Mouse (Mus musculus): ENCODE measurements at regions not wholly inside any gene's neighbourhood (a gene's known extent, or its start where the extent isn't known, plus 50 kb on each side); places are given as distances from the start of the nearest gene placed in this dataset.

- no peak for DNase-seq (ENCODE audit: low read depth, low spot score)
- Histone ChIP-seq H3K9ac (ENCODE audit: control insufficient read depth, low read depth, low read length, poor library complexity, severe bottlenecking) (no peak overlapping the region), H3K4me3 (ENCODE audit: control insufficient read depth in 1 of 2, insufficient read depth in 1 of 2, low read depth in 2 of 2, low read length in 2 of 2) (no peak overlapping the region), H3K4me1 (ENCODE audit: control insufficient read depth in 1 of 2, insufficient read depth in 2 of 2, low read length in 2 of 2) (no peaks in the 10 kb centered on the region), H3K9me3 (replicated peaks; ENCODE audit: insufficient read depth, low read length) (no peaks in the 10 kb centered on the region), H3K79me2 (ENCODE audit: control insufficient read depth, insufficient read depth, low read length, poor library complexity) (no peaks in the 10 kb centered on the region), H3K36me3 (ENCODE audit: control insufficient read depth in 1 of 2, insufficient read depth in 2 of 2, low read length in 2 of 2) (no peaks in the 10 kb centered on the region), H3K27me3 (ENCODE audit: control insufficient read depth in 1 of 2, insufficient read depth in 2 of 2, low read length in 2 of 2) (no peaks in the 10 kb centered on the region), H3K27ac (ENCODE audit: control insufficient read depth, low read depth, low read length) (no peak overlapping the region)
- no peak for TF ChIP-seq UBTF (IDR thresholded peaks at IDR 0.05; ENCODE audit: borderline replicate concordance, insufficient read depth, low read depth, low read length)
- TF ChIP-seq EP300 (IDR thresholded peaks at IDR 0.05; ENCODE audit: low read depth in 1 of 2, low read length in 2 of 2) = no peak
- TF ChIP-seq TCF12 (IDR thresholded peaks at IDR 0.05; ENCODE audit: low read depth, low read length) = no peak
- no peak for TF ChIP-seq MYB (IDR thresholded peaks at IDR 0.05; ENCODE audit: low read depth, low read length)
- no peak for TF ChIP-seq CHD1 (IDR thresholded peaks at IDR 0.05; ENCODE audit: low read depth, low read length)
- no peak for TF ChIP-seq USF2 (IDR thresholded peaks at IDR 0.05; ENCODE audit: borderline replicate concordance in 1 of 2, insufficient read depth in 1 of 2, low read depth in 1 of 2, low read length in 2 of 2)
- no peak for TF ChIP-seq MAZ (IDR thresholded peaks at IDR 0.05; ENCODE audit: low read depth, low read length)
- TF ChIP-seq ZC3H11A (IDR thresholded peaks at IDR 0.05; ENCODE audit: low read depth, low read length) = no peak
- no peak for TF ChIP-seq ZMIZ1 (IDR thresholded peaks at IDR 0.05; ENCODE audit: low read depth, low read length)
- no peak for TF ChIP-seq MAFK (IDR thresholded peaks at IDR 0.05; ENCODE audit: borderline replicate concordance, low read depth, low read length)
- TF ChIP-seq ZNF384 (IDR thresholded peaks at IDR 0.05; ENCODE audit: low read depth, low read length) = no peak
Observed at GRCm38 (mm10) chr1:73368222-73368621, 352.5 kb upstream of the Tnp1 start.

GRCm38 (mm10) chr1:73365842-73366241 lies 350.1 kb upstream of the Tnp1 start:
- no peak overlapping the region for H3K27ac ChIP-seq (ENCODE audit: control insufficient read depth, low read depth, low read length)
- H3K9ac ChIP-seq (ENCODE audit: control insufficient read depth, low read depth, low read length, poor library complexity, severe bottlenecking) = no peak overlapping the region
- H3K27me3 ChIP-seq (ENCODE audit: control insufficient read depth in 1 of 2, insufficient read depth in 2 of 2, low read length in 2 of 2) = no peaks in the 10 kb centered on the region; a peak in 1 of 4 replicates
- no peaks in the 10 kb centered on the region for H3K9me3 ChIP-seq (replicated peaks; ENCODE audit: insufficient read depth, low read length)
- TF ChIP-seq RCOR1 (IDR thresholded peaks at IDR 0.05; ENCODE audit: low read depth, low read length) = no peak
- no peak for TF ChIP-seq MXI1 (IDR thresholded peaks at IDR 0.05; ENCODE audit: low read depth, low read length)
- no peak for TF ChIP-seq NRF1 (IDR thresholded peaks at IDR 0.05; ENCODE audit: insufficient read depth, low read depth, low read length, poor library complexity, severe bottlenecking)
- TF ChIP-seq ZNF384 (IDR thresholded peaks at IDR 0.05; ENCODE audit: low read depth, low read length) = no peak
- TF ChIP-seq POLR2A (IDR thresholded peaks at IDR 0.05; ENCODE audit: control insufficient read depth in 1 of 2, insufficient read depth in 1 of 2, low read depth in 1 of 2, low read length in 2 of 2, poor library complexity in 1 of 2) = no peak
- no peaks in the 10 kb centered on the region for H3K36me3 ChIP-seq (ENCODE audit: control insufficient read depth in 1 of 2, insufficient read depth in 2 of 2, low read length in 2 of 2)
- DNase-seq (ENCODE audit: low read depth, low spot score) = no peak
- no peaks in the 10 kb centered on the region for H3K79me2 ChIP-seq (ENCODE audit: control insufficient read depth, insufficient read depth, low read length, poor library complexity)
- no peak overlapping the region for H3K4me3 ChIP-seq (ENCODE audit: control insufficient read depth in 1 of 2, insufficient read depth in 1 of 2, low read depth in 2 of 2, low read length in 2 of 2)
- H3K4me1 ChIP-seq (ENCODE audit: control insufficient read depth in 1 of 2, insufficient read depth in 2 of 2, low read length in 2 of 2) = no peaks in the 10 kb centered on the region
